Mouse (Mus musculus) cerebellum, adult 2 months (tissue): Measurements from ENCODE around the gene Cbx4.

Source experiments
- CTCF ChIP-seq: fragments of 200-500 bp; IDR thresholded peaks from 2 replicates; pipeline ENCODE4 v1.5.1; 2011; ENCODE audit warnings: low read depth, mild to moderate bottlenecking, control low read depth, low read length, moderate library complexity, borderline replicate concordance; ENCODE audit not compliant: insufficient read depth
- POLR2A ChIP-seq: fragments of 200-500 bp; IDR thresholded peaks from 2 replicates; pipeline ENCODE4 v1.6.1; 2011; ENCODE audit warnings: low read length, control low read depth, borderline replicate concordance; ENCODE audit not compliant: insufficient read depth

- TF ChIP-seq POLR2A (no peak), CTCF (no peak)
These were observed 26.8 kb downstream of the Cbx4 start for GRCm38 (mm10) chr11:119059256-119059655.
